Mouse (Mus musculus): ENCODE results near the gene Camta2.

- TF ChIP-seq CTCF (IDR thresholded peaks at IDR 0.05; ENCODE audit: borderline replicate concordance, control insufficient read depth, extremely low read depth, insufficient read depth, low read length, poor library complexity) (no peak), POLR2A (IDR thresholded peaks at IDR 0.05; ENCODE audit: control insufficient read depth, extremely low read depth, insufficient read depth, low read length, poor library complexity) (no peak)
Measured at GRCm38 (mm10) chr11:70679361-70679760, 8.5 kb downstream of the Camta2 start.
